Mouse (Mus musculus) hindbrain, postnatal 0 days (tissue): ENCODE results near the gene Slc26a1. TPM values are rescaled to one million over a fixed set of nuclear protein-coding genes. Genes with fewer than 3 reads are reported as not detected.

ENCODE experiments used
- ATAC-seq: fragments of 200-750 bp; cut with Nextera tagmentation; 2 replicates; pipeline ENCODE4 v1.8.0; 2017; ENCODE audit warnings: mild to moderate bottlenecking, moderate TSS enrichment, moderate library complexity
- DNase-seq: peaks from one replicate; pipeline ENCODE4 v3.0.0-alpha.2; 2015; ENCODE audit warnings: low spot score
- H3K27ac ChIP-seq: fragments of 300-500 bp; sonication (generic); 2 replicates; pipeline ENCODE4 v1.5.1; 2014; ENCODE audit warnings: mild to moderate bottlenecking
- H3K27me3 ChIP-seq: fragments of 300-500 bp; sonication (generic); 2 replicates; pipeline ENCODE4 v1.6.1; 2014; ENCODE audit warnings: low read length, mixed read lengths; ENCODE audit not compliant: insufficient read depth
- H3K36me3 ChIP-seq: fragments of 300-500 bp; sonication (generic); 2 replicates; pipeline ENCODE4 v1.6.1; 2014; ENCODE audit warnings: low read length, mixed read lengths; ENCODE audit not compliant: insufficient read depth
- H3K4me1 ChIP-seq: fragments of 300-500 bp; sonication (generic); 2 replicates; pipeline ENCODE4 v1.6.1; 2014; ENCODE audit warnings: antibody characterized with exemption, low read length, mixed read lengths; ENCODE audit not compliant: insufficient read depth
- H3K4me2 ChIP-seq: fragments of 300-500 bp; sonication (generic); 2 replicates; pipeline ENCODE4 v1.6.1; 2014; ENCODE audit warnings: low read depth, mild to moderate bottlenecking, low read length, moderate library complexity, mixed read lengths
- H3K4me3 ChIP-seq: fragments of 300-500 bp; sonication (generic); 2 replicates; pipeline ENCODE4 v1.5.1; 2014; ENCODE audit warnings: low read length
- H3K9ac ChIP-seq: fragments of 300-500 bp; sonication (generic); replicated peaks from 2 replicates; pipeline ENCODE4 v1.6.1; 2014; ENCODE audit warnings: mild to moderate bottlenecking, low read length, moderate library complexity, mixed read lengths
- H3K9me3 ChIP-seq: fragments of 300-500 bp; sonication (generic); 2 replicates; pipeline ENCODE4 v1.6.1; 2016; ENCODE audit warnings: low read length, mixed read lengths
- CTCF ChIP-seq: IDR thresholded peaks from 2 replicates; pipeline ENCODE4 v1.5.1; 2016; ENCODE audit warnings: antibody characterized with exemption, control low read depth, low read depth
- WGBS: fragments of 180-500 bp; shearing (Covaris S2); extraction: QIAGEN DNeasy Blood & Tissue Kit; methylation state at CpG from one replicate; pipeline ENCODE4 v1.1.7; 2014; 5-methylcytosine and 5-hydroxymethylcytosine counted together
- polyA plus RNA-seq: library from polyadenylated mRNA; unstranded; fragments of >200 nt; fragmentation: Nextera tagmentation; extraction: Ambion mirVana; gene quantifications from 2 replicates; pipeline ENCODE4 v1.2.1, GENCODE M21; 2015
- total RNA-seq: library from RNA; depleted of rRNA; stranded (reverse); fragments of >200 nt; gene quantifications from 2 replicates; pipeline ENCODE4 v1.2.3, GENCODE M21; 2014

The Slc26a1 gene
- total and polyA plus RNA-seq, 2 experiments from 2014 or later, result 3.5 to 12.6 TPM

DNA sequence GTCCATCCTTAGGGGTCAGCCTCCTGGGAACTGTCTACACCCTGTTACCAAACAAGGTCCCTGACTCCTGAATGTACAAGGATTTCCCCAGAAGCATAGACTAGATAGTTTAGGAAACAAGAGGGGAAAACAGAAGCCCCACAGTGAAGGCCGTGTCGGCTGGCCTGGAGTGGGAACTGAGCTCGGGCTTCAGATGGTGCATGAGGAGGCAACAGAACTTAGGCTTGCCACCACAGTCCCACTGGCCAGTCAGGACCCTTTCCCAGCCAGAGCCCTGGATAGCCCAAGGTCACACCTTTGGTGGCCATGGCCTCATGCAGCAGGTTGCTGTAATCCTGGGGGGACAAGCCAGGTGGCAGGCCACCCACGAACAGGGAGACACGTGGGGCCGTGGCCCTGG is 22.0 kb downstream of the Slc26a1 start:
- Histone ChIP-seq H3K9me3 (no peaks in the 10 kb centered on the region), H3K27me3 (no peaks in the 10 kb centered on the region), H3K9ac (no peak overlapping the region), H3K27ac (no peak overlapping the region), H3K4me2 (no peak overlapping the region), H3K36me3 (peaks cover 57% of the 10 kb centered on the region), H3K4me3 (no peak overlapping the region), H3K4me1 (no peaks in the 10 kb centered on the region)
- 84% methylated on average over 6 of the region's 6 CpGs for WGBS
- no peak for ATAC-seq
- no peak for TF ChIP-seq CTCF
- no peak for DNase-seq

DNA sequence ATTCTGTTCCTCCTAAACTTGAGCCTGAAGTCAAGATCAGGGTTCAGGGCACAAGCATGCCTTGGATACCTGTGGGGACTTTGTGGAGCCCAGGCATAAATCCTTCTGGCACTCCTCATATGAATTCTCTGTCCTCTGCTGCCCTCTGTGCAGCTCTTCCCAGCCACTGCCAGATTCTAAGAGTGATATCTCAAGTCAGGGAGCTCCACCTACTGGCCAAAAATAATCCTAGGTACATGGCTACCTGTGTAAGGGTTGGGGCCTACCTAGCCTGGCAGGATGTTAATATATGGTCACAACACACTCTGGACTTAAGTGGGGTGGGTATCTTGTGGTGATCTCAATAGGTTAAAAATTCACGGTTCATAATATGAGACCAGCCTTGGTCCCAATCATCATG is 23.5 kb downstream of the Slc26a1 start:
- peaks cover 59% of the 10 kb centered on the region for H3K36me3 ChIP-seq
- H3K9ac ChIP-seq, result no peak overlapping the region
- TF ChIP-seq CTCF, result peak; percentile 83
- H3K4me1 ChIP-seq, result no peaks in the 10 kb centered on the region
- no peak overlapping the region for H3K4me3 ChIP-seq
- H3K9me3 ChIP-seq, result no peaks in the 10 kb centered on the region
- no peak overlapping the region for H3K27ac ChIP-seq
- DNase-seq (peak; percentile 87), ATAC-seq (peak; percentile 72)
- H3K27me3 ChIP-seq, result no peaks in the 10 kb centered on the region
- no peak overlapping the region for H3K4me2 ChIP-seq
- 53% methylated on average over 1 of the region's 1 CpGs for WGBS

DNA sequence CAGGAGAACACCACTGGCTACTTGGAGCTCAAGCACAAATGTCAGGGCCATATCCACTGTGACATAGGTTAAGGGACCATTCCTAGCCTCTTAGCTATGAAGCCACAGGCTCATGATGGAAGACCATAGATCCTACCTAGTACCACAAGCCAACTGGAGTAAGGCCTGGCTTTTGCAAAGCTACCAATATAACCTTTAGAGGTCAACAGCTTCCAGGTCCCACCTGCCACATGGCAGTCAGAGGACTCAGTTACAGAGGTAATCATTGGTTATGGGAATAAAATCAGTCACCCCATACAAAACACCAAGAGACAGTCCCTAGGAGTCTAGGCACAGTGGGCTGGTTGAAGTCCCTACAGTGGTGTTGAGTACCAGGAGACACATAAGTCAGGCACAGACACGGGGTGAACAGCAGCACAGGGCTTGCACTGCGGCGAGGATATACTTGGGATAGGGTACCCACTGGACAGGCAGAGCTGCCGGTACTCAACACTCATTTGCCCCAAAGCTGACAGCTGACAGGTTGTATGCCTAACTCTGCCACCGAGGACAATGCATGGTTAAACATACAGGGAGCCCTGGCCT is 24.1 kb downstream of the Slc26a1 start:
- Histone ChIP-seq H3K4me2 (no peak overlapping the region), H3K9ac (no peak overlapping the region), H3K27me3 (no peaks in the 10 kb centered on the region), H3K9me3 (no peaks in the 10 kb centered on the region), H3K27ac (no peak overlapping the region), H3K4me3 (no peak overlapping the region), H3K4me1 (no peaks in the 10 kb centered on the region), H3K36me3 (peaks cover 61% of the 10 kb centered on the region)
- DNase-seq, result no peak
- ATAC-seq, result no peak
- WGBS, result 76% methylated on average over 5 of the region's 5 CpGs
- TF ChIP-seq CTCF, result no peak

DNA sequence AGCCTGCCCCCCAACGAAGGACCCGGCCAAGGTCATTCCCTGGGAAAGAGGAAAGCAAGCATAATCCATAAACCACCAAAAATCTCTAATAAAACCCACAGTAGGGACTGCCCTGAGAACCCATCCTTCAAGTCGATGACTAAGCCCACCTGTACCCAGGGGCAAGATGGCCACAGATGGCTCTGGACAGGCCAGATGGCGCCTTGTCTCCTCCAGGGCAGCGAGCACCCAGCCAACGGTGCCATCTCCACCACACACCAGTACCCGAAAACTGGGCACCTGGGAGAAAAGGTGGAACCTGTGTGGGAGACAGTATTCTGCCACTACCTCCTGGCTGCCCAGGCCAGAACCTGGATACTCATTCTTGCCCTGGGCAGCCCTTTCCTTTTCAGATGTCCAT is 25.0 kb downstream of the Slc26a1 start:
- no peak for TF ChIP-seq CTCF
- no peaks in the 10 kb centered on the region for H3K9me3 ChIP-seq
- H3K9ac ChIP-seq, result 0 out of 2 replicates have a peak overlapping the region, but pooled peaks have one; percentile 9
- H3K27ac ChIP-seq, result no peak overlapping the region
- no peaks in the 10 kb centered on the region for H3K27me3 ChIP-seq
- no peaks in the 10 kb centered on the region for H3K4me1 ChIP-seq
- H3K4me3 ChIP-seq, result no peak overlapping the region
- H3K36me3 ChIP-seq, result peaks cover 53% of the 10 kb centered on the region
- DNase-seq (no peak), ATAC-seq (no peak)
- WGBS, result 89% methylated on average over 7 of the region's 7 CpGs
- H3K4me2 ChIP-seq, result no peak overlapping the region

DNA sequence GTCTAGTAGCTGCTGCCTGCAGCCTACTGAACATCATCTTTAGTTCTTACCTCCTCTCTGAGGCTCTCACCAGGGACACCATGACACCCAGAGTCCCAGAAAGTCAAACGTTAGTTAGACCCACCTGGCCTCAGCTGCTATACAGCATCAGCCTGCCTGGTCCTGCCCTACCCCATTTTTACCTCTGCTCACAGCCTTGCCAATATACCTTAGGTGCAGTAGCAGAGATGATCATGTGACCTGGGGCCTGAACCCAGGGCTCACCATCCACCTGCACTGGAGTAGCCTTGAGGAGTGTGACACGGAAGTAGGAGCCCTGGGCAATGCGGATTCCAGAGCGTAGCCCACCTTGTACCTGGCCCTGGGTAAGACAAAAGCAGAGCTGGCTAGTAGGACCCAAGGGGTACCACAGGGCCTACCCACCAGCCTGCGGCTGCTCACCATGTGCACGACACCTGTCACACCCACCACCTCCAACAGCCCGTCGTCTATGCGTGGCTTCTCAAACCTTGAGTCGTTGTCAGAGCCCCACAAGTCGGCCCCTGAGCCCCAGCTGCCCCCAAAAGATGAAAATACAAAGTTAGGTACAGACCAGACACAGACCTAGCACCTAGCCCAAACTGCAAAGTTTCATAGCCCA is 26.3 kb downstream of the Slc26a1 start:
- Histone ChIP-seq H3K4me3 (no peak overlapping the region), H3K36me3 (peaks cover 46% of the 10 kb centered on the region), H3K9ac (no peak overlapping the region), H3K4me1 (no peaks in the 10 kb centered on the region), H3K4me2 (no peak overlapping the region), H3K9me3 (no peaks in the 10 kb centered on the region), H3K27me3 (no peaks in the 10 kb centered on the region), H3K27ac (no peak overlapping the region)
- ATAC-seq, result no peak
- WGBS, result 94% methylated on average over 11 of the region's 11 CpGs
- TF ChIP-seq CTCF, result no peak
- no peak for DNase-seq

DNA sequence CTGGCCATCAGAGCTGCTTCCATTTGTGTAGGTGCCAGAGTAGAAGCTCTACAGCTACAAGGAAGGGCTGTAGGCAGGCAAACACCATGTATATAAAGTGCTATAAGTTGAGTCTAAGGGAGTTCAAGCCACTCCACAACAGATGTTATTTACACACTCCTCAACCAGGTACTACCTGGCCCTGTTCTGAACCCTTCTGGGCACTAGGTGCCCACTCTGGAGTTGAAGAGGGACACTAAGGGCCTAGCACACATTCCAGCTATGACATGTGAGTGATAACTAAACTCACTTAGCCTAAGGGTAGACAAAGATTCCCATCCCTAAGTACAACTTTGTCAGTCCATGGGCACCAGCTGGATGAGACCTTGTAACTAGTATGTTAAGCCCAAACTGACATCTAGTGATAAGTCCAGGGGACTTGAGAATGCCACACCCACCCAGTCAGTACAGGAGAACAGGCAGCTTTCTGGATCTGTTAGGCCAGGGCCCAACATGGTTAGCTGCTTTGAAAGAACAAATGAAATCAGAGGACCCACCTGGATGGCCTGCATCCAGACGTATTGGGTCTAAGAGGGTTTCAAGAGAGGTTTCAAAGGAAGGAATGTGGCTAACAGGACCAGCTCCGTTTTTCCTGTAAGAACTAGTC is 27.4 kb downstream of the Slc26a1 start:
- TF ChIP-seq CTCF, result no peak
- no peak for DNase-seq
- no peaks in the 10 kb centered on the region for H3K9me3 ChIP-seq
- WGBS, result 90% methylated on average over 2 of the region's 2 CpGs
- no peak overlapping the region for H3K27ac ChIP-seq
- no peak overlapping the region for H3K4me2 ChIP-seq
- no peaks in the 10 kb centered on the region for H3K27me3 ChIP-seq
- no peaks in the 10 kb centered on the region for H3K4me1 ChIP-seq
- ATAC-seq, result no peak
- H3K9ac ChIP-seq, result no peak overlapping the region
- no peak overlapping the region for H3K4me3 ChIP-seq
- peaks cover 40% of the 10 kb centered on the region for H3K36me3 ChIP-seq

DNA sequence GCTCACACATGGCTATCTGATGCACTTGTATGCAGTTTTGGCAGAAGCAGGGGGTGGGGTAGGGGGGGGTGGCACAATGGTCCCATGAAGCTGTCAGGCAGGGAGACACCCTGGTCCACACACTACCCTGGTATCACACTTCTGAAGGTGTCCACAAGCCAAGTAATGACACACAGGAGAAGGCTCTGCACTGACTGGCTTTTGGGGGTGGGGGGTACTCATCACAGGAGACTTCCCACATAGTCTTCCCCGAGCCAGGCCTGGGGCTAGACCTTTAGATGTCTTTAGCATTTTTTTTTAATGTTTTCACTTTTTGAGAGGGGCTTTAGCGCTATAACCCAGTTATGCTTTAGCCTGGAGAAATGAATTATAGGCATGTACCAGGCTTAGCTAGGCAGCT is 28.1 kb downstream of the Slc26a1 start:
- Histone ChIP-seq H3K27ac (no peak overlapping the region), H3K27me3 (no peaks in the 10 kb centered on the region), H3K9ac (no peak overlapping the region), H3K9me3 (no peaks in the 10 kb centered on the region), H3K4me2 (no peak overlapping the region), H3K4me1 (no peaks in the 10 kb centered on the region), H3K36me3 (peaks cover 43% of the 10 kb centered on the region), H3K4me3 (no peak overlapping the region)
- DNase-seq (no peak), ATAC-seq (no peak)
- TF ChIP-seq CTCF, result no peak
- WGBS, result 83% methylated on average over 2 of the region's 2 CpGs
